Mouse (Mus musculus): ENCODE results near the gene Lyzl6. TPM values are rescaled to one million over a fixed set of nuclear protein-coding genes. Genes with fewer than 3 reads are reported as not detected.

Gene Lyzl6
- polyA plus RNA-seq, 1 experiment from 2014 or later = not detected

GRCm38 (mm10) chr11:103649301-103649982 lies 10.8 kb upstream of the Lyzl6 start, which contains the start of gene Rprml:
Gene Rprml (plus strand): TSS chr11:103649570.
- 0 out of 2 replicates have a peak, but pooled peaks cover 10% of the 10 kb centered on the region for H3K4me1 ChIP-seq (ENCODE audit: control insufficient read depth, insufficient read depth, low read length)
- H3K27me3 ChIP-seq (ENCODE audit: control insufficient read depth, insufficient read depth, low read length) = peaks cover 54% of the 10 kb centered on the region
- no peaks in the 10 kb centered on the region for H3K9me3 ChIP-seq (ENCODE audit: control insufficient read depth, low read depth, low read length)
- H3K4me3 ChIP-seq (ENCODE audit: low read depth, low read length) = peak within 1 kb of the TSS; percentile 35
- H3K36me3 ChIP-seq (ENCODE audit: control insufficient read depth, insufficient read depth, low read length) = no peaks in the 10 kb centered on the region
- peak within 1 kb of the TSS; percentile 57 for H3K4me2 ChIP-seq (replicated peaks; ENCODE audit: low read depth, low read length)
- ATAC-seq (ENCODE audit: insufficient number of reproducible peaks, insufficient read depth, low FRiP score, low read depth) = no peak
- 1% methylated on average over 66 of the region's 71 CpGs for WGBS
- no peak within 1 kb of the TSS for H3K9ac ChIP-seq (replicated peaks; ENCODE audit: low read depth, low read length)
- no peak within 1 kb of the TSS for H3K27ac ChIP-seq (ENCODE audit: low read length)

- H3K9me3 ChIP-seq (ENCODE audit: control insufficient read depth, low read depth, low read length) = no peaks in the 10 kb centered on the region
- H3K4me2 ChIP-seq (replicated peaks; ENCODE audit: low read depth, low read length) = no peak overlapping the region
- 33% methylated on average over 7 of the region's 7 CpGs for WGBS
- H3K27ac ChIP-seq (ENCODE audit: low read length) = no peak overlapping the region
- H3K4me1 ChIP-seq (ENCODE audit: control insufficient read depth, insufficient read depth, low read length) = 0 out of 2 replicates have a peak, but pooled peaks cover 10% of the 10 kb centered on the region
- no peak for ATAC-seq (ENCODE audit: insufficient number of reproducible peaks, insufficient read depth, low FRiP score, low read depth)
- no peaks in the 10 kb centered on the region for H3K36me3 ChIP-seq (ENCODE audit: control insufficient read depth, insufficient read depth, low read length)
- no peak overlapping the region for H3K9ac ChIP-seq (replicated peaks; ENCODE audit: low read depth, low read length)
- no peak overlapping the region for H3K4me3 ChIP-seq (ENCODE audit: low read depth, low read length)
- H3K27me3 ChIP-seq (ENCODE audit: control insufficient read depth, insufficient read depth, low read length) = peaks cover 54% of the 10 kb centered on the region
These were observed 10.0 kb upstream of the Lyzl6 start for GRCm38 (mm10) chr11:103648656-103649055.

GRCm38 (mm10) chr11:103647921-103648620 lies 9.4 kb upstream of the Lyzl6 start:
- 9% methylated on average over 11 of the region's 11 CpGs for WGBS

GRCm38 (mm10) chr11:103646301-103646700 lies 7.6 kb upstream of the Lyzl6 start:
- no peak overlapping the region for H3K4me3 ChIP-seq (ENCODE audit: low read depth, low read length)
- H3K4me1 ChIP-seq (ENCODE audit: control insufficient read depth, insufficient read depth, low read length) = 0 out of 2 replicates have a peak, but pooled peaks cover 10% of the 10 kb centered on the region
- H3K36me3 ChIP-seq (ENCODE audit: control insufficient read depth, insufficient read depth, low read length) = no peaks in the 10 kb centered on the region
- no peak overlapping the region for H3K9ac ChIP-seq (replicated peaks; ENCODE audit: low read depth, low read length)
- no peak for ATAC-seq (ENCODE audit: insufficient number of reproducible peaks, insufficient read depth, low FRiP score, low read depth)
- H3K9me3 ChIP-seq (ENCODE audit: control insufficient read depth, low read depth, low read length) = no peaks in the 10 kb centered on the region
- H3K27ac ChIP-seq (ENCODE audit: low read length) = no peak overlapping the region
- no peak overlapping the region for H3K4me2 ChIP-seq (replicated peaks; ENCODE audit: low read depth, low read length)
- H3K27me3 ChIP-seq (ENCODE audit: control insufficient read depth, insufficient read depth, low read length) = peaks cover 36% of the 10 kb centered on the region
- WGBS = 77% methylated on average over 6 of the region's 6 CpGs

More at GRCm38 (mm10) chr11:103647921-103648620, 9.4 kb upstream of the Lyzl6 start:
- Histone ChIP-seq H3K4me1 (ENCODE audit: control insufficient read depth, insufficient read depth, low read length) (0 out of 2 replicates have a peak, but pooled peaks cover 10% of the 10 kb centered on the region), H3K9me3 (ENCODE audit: control insufficient read depth, low read depth, low read length) (no peaks in the 10 kb centered on the region), H3K36me3 (ENCODE audit: control insufficient read depth, insufficient read depth, low read length) (no peaks in the 10 kb centered on the region), H3K4me3 (ENCODE audit: low read depth, low read length) (no peak overlapping the region), H3K9ac (replicated peaks; ENCODE audit: low read depth, low read length) (no peak overlapping the region), H3K27me3 (ENCODE audit: control insufficient read depth, insufficient read depth, low read length) (peaks cover 52% of the 10 kb centered on the region), H3K4me2 (replicated peaks; ENCODE audit: low read depth, low read length) (no peak overlapping the region), H3K27ac (ENCODE audit: low read length) (no peak overlapping the region)
- ATAC-seq (ENCODE audit: insufficient number of reproducible peaks, insufficient read depth, low FRiP score, low read depth) = no peak

GRCm38 (mm10) chr11:103645731-103646130 lies 7.0 kb upstream of the Lyzl6 start:
- ATAC-seq (ENCODE audit: insufficient number of reproducible peaks, insufficient read depth, low FRiP score, low read depth) = no peak
- Histone ChIP-seq H3K9me3 (ENCODE audit: control insufficient read depth, low read depth, low read length) (no peaks in the 10 kb centered on the region), H3K27ac (ENCODE audit: low read length) (no peak overlapping the region), H3K4me1 (ENCODE audit: control insufficient read depth, insufficient read depth, low read length) (0 out of 2 replicates have a peak, but pooled peaks cover 10% of the 10 kb centered on the region), H3K36me3 (ENCODE audit: control insufficient read depth, insufficient read depth, low read length) (no peaks in the 10 kb centered on the region), H3K9ac (replicated peaks; ENCODE audit: low read depth, low read length) (no peak overlapping the region), H3K27me3 (ENCODE audit: control insufficient read depth, insufficient read depth, low read length) (peaks cover 31% of the 10 kb centered on the region), H3K4me3 (ENCODE audit: low read depth, low read length) (no peak overlapping the region), H3K4me2 (replicated peaks; ENCODE audit: low read depth, low read length) (no peak overlapping the region)
- WGBS = 52% methylated on average over 8 of the region's 8 CpGs

GRCm38 (mm10) chr11:103643211-103643610 lies 4.5 kb upstream of the Lyzl6 start:
- 70% methylated on average over 9 of the region's 9 CpGs for WGBS
- H3K4me1 ChIP-seq (ENCODE audit: control insufficient read depth, insufficient read depth, low read length) = no peaks in the 10 kb centered on the region
- H3K9me3 ChIP-seq (ENCODE audit: control insufficient read depth, low read depth, low read length) = no peaks in the 10 kb centered on the region
- H3K9ac ChIP-seq (replicated peaks; ENCODE audit: low read depth, low read length) = no peak overlapping the region
- no peak for ATAC-seq (ENCODE audit: insufficient number of reproducible peaks, insufficient read depth, low FRiP score, low read depth)
- peaks cover 14% of the 10 kb centered on the region for H3K27me3 ChIP-seq (ENCODE audit: control insufficient read depth, insufficient read depth, low read length)
- no peak overlapping the region for H3K4me3 ChIP-seq (ENCODE audit: low read depth, low read length)
- no peak overlapping the region for H3K4me2 ChIP-seq (replicated peaks; ENCODE audit: low read depth, low read length)
- no peak overlapping the region for H3K27ac ChIP-seq (ENCODE audit: low read length)
- no peaks in the 10 kb centered on the region for H3K36me3 ChIP-seq (ENCODE audit: control insufficient read depth, insufficient read depth, low read length)

GRCm38 (mm10) chr11:103639407-103639946 lies 787 bp upstream of the Lyzl6 start:
- 4% methylated on average over 10 of the region's 10 CpGs for WGBS
- Histone ChIP-seq H3K4me3 (ENCODE audit: low read depth, low read length) (no peak overlapping the region), H3K4me2 (replicated peaks; ENCODE audit: low read depth, low read length) (no peak overlapping the region), H3K9me3 (ENCODE audit: control insufficient read depth, low read depth, low read length) (no peaks in the 10 kb centered on the region), H3K27ac (ENCODE audit: low read length) (no peak overlapping the region), H3K4me1 (ENCODE audit: control insufficient read depth, insufficient read depth, low read length) (no peaks in the 10 kb centered on the region), H3K27me3 (ENCODE audit: control insufficient read depth, insufficient read depth, low read length) (peaks cover 3% of the 10 kb centered on the region; the same call in 1 of the 2 replicates), H3K9ac (replicated peaks; ENCODE audit: low read depth, low read length) (no peak overlapping the region), H3K36me3 (ENCODE audit: control insufficient read depth, insufficient read depth, low read length) (no peaks in the 10 kb centered on the region)
- ATAC-seq (ENCODE audit: insufficient number of reproducible peaks, insufficient read depth, low FRiP score, low read depth) = no peak

GRCm38 (mm10) chr11:103636261-103636660 lies 2.4 kb downstream of the Lyzl6 start:
- H3K36me3 ChIP-seq (ENCODE audit: control insufficient read depth, insufficient read depth, low read length) = no peaks in the 10 kb centered on the region
- H3K4me2 ChIP-seq (replicated peaks; ENCODE audit: low read depth, low read length) = no peak overlapping the region
- H3K4me3 ChIP-seq (ENCODE audit: low read depth, low read length) = no peak overlapping the region
- no peak overlapping the region for H3K27ac ChIP-seq (ENCODE audit: low read length)
- no peak overlapping the region for H3K9ac ChIP-seq (replicated peaks; ENCODE audit: low read depth, low read length)
- no peaks in the 10 kb centered on the region for H3K4me1 ChIP-seq (ENCODE audit: control insufficient read depth, insufficient read depth, low read length)
- 72% methylated on average over 6 of the region's 6 CpGs for WGBS
- H3K27me3 ChIP-seq (ENCODE audit: control insufficient read depth, insufficient read depth, low read length) = peaks cover 3% of the 10 kb centered on the region; the same call in 1 of the 2 replicates
- H3K9me3 ChIP-seq (ENCODE audit: control insufficient read depth, low read depth, low read length) = no peaks in the 10 kb centered on the region
- no peak for ATAC-seq (ENCODE audit: insufficient number of reproducible peaks, insufficient read depth, low FRiP score, low read depth)
